25 mouse cellular contexts compared by ENCODE assay signal in the genomic region with DNA sequence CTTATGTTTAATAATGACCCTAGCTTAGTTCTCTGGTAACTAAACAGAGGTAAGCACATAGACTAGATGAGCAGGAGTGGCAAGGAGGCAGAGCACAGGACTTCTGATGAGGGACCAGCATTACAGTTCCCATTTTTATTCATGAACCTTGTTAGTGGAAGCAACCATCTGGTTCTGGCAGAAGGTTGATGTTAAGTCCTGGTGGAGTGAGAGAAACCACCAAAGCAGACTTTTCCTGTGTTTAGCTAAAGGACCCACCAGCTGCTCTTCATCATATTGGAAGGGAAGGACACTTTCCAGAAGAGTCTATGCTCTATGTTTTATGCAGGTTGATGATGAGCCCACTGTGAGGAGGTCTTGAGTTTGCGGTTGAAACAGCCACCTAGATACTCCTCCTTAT.
A peak's percentile ranks its signal among the peaks of the same experiment; 100 is the strongest.
DNase-seq lines count a peak whose midpoint lies in the region; ATAC-seq and TF ChIP-seq lines count a peak whose summit lies in the region.
"Had no signal": no experiment of that assay in that cellular context is flagged by ENCODE, and none has a peak within 500 bp of the region (broad histone marks: within the 10 kb centered on the region; RNA-seq: fewer than 3 reads in every experiment).

No protein-coding gene starts in this region.

- H3K4me3 ChIP-seq in forebrain, postnatal 0 days (ENCODE audit: low read depth, low read length), result no peak overlapping the region
- no peak overlapping the region for H3K4me3 ChIP-seq in forebrain, embryonic 13.5 days
- H3K4me3 ChIP-seq: embryonic facial prominence, embryonic 12.5 days; embryonic facial prominence, embryonic 15.5 days; gastrocnemius, adult 2 months; hindbrain, embryonic 12.5 days; hindbrain, embryonic 15.5 days had no signal

- peak; percentile 69 for ATAC-seq in forebrain, postnatal 0 days
- ATAC-seq in forebrain, embryonic 13.5 days, result no peak
- ATAC-seq: Patski had no signal

- H3K4me2 ChIP-seq in forebrain, postnatal 0 days (ENCODE audit: low read depth), result no peak overlapping the region
- no peak overlapping the region for H3K4me2 ChIP-seq in forebrain, embryonic 13.5 days
- H3K4me2 ChIP-seq: embryonic facial prominence, embryonic 12.5 days; embryonic facial prominence, embryonic 15.5 days; heart, embryonic 11.5 days; hindbrain, embryonic 12.5 days; hindbrain, embryonic 15.5 days had no signal

- H3K4me1 ChIP-seq in forebrain, postnatal 0 days (ENCODE audit: insufficient read depth), result no peaks in the 10 kb centered on the region
- no peaks in the 10 kb centered on the region for H3K4me1 ChIP-seq in forebrain, embryonic 13.5 days
- H3K4me1 ChIP-seq: embryonic facial prominence, embryonic 12.5 days; embryonic facial prominence, embryonic 15.5 days; hindbrain, embryonic 12.5 days; hindbrain, embryonic 15.5 days had no signal

- TF ChIP-seq CTCF in forebrain, postnatal 0 days (IDR thresholded peaks at IDR 0.05; ENCODE audit: low read depth), result no peak

- no peaks in the 10 kb centered on the region for H3K27me3 ChIP-seq in forebrain, postnatal 0 days (ENCODE audit: insufficient read depth, low read length)
- no peaks in the 10 kb centered on the region for H3K27me3 ChIP-seq in forebrain, embryonic 13.5 days
- H3K27me3 ChIP-seq: CH12.LX; embryonic facial prominence, embryonic 12.5 days; embryonic facial prominence, embryonic 15.5 days; hindbrain, embryonic 12.5 days; hindbrain, embryonic 15.5 days had no signal

- H3K27ac ChIP-seq in forebrain, postnatal 0 days (ENCODE audit: low read depth, low read length), result no peak overlapping the region
- H3K27ac ChIP-seq in forebrain, embryonic 13.5 days, result no peak overlapping the region
- H3K27ac ChIP-seq: embryonic facial prominence, embryonic 12.5 days; embryonic facial prominence, embryonic 15.5 days; gastrocnemius, adult 2 months; hindbrain, embryonic 12.5 days; hindbrain, embryonic 15.5 days had no signal

- H3K9ac ChIP-seq in forebrain, postnatal 0 days, result no peak overlapping the region
- H3K9ac ChIP-seq in forebrain, embryonic 13.5 days, result no peak overlapping the region
- H3K9ac ChIP-seq: embryonic facial prominence, embryonic 12.5 days; embryonic facial prominence, embryonic 15.5 days; hindbrain, embryonic 12.5 days; hindbrain, embryonic 15.5 days had no signal

- peak; percentile 69 for DNase-seq in forebrain, postnatal 0 days
- DNase-seq in layer of hippocampus, adult 8-10 months (ENCODE audit: low spot score in 2 of 2), result peak; percentile 14 to 28
- no peak for DNase-seq in layer of hippocampus, postnatal 36 days
- peak; percentile 50 for DNase-seq in brain, adult 2 months (ENCODE audit: low read depth, low spot score)
- DNase-seq in layer of hippocampus, adult 9-11 months, result peak; percentile 46
- DNase-seq in adrenal gland, adult (ENCODE audit: inconsistent age in 2 of 2, low spot score in 1 of 2), result no peak
- DNase-seq: adrenal gland, adult 2 months; adrenal gland, postnatal 14 days; B cell, adult 2 months; cerebellum, adult 11 months; cerebellum, adult 2 months; cerebellum, adult 9-11 months; cerebellum, postnatal 25 days; gastrocnemius, adult 2 months; gastrocnemius, postnatal 14 days; heart, adult 11 months had no signal

- no peaks in the 10 kb centered on the region for H3K36me3 ChIP-seq in forebrain, postnatal 0 days (ENCODE audit: insufficient read depth)
- H3K36me3 ChIP-seq in forebrain, embryonic 13.5 days (ENCODE audit: poor library complexity, severe bottlenecking), result no peaks in the 10 kb centered on the region
- H3K36me3 ChIP-seq: embryonic facial prominence, embryonic 12.5 days; embryonic facial prominence, embryonic 15.5 days; G1E; hindbrain, embryonic 12.5 days; hindbrain, embryonic 15.5 days had no signal

- H3K9me3 ChIP-seq in forebrain, postnatal 0 days (ENCODE audit: low read length), result no peaks in the 10 kb centered on the region
- H3K9me3 ChIP-seq in forebrain, embryonic 13.5 days (replicated peaks), result no peaks in the 10 kb centered on the region
- H3K9me3 ChIP-seq: embryonic facial prominence, embryonic 12.5 days; embryonic facial prominence, embryonic 15.5 days; hindbrain, embryonic 12.5 days; hindbrain, embryonic 15.5 days had no signal

- 85% methylated on average over 1 of the region's 1 CpGs for WGBS in forebrain, postnatal 0 days
- WGBS in forebrain, embryonic 13.5 days, result 95% methylated on average over 1 of the region's 1 CpGs

Comparison
In these comparisons a context has a peak if more than half of its experiments do, and no peak if none do; other contexts are left out.
1. DNase-seq: peak in forebrain, postnatal 0 days (single experiment), layer of hippocampus, adult 8-10 months (2 of 2), brain, adult 2 months (single experiment) and layer of hippocampus, adult 9-11 months (single experiment); none in layer of hippocampus, postnatal 36 days (0 of 2) and adrenal gland, adult (0 of 2).